Mouse (Mus musculus) layer of hippocampus, adult 8-10 months (tissue): ENCODE results near the gene Acad10. TPM values are rescaled to one million over a fixed set of nuclear protein-coding genes. Genes with fewer than 3 reads are reported as not detected.

Experiments
- total RNA-seq, 4 experiments: library from RNA; stranded (reverse); gene quantifications; 2 replicates each; pipeline ENCODE4 v1.2.4; 2022

Acad10 gene
- total RNA-seq, 4 experiments from 2014 or later, result 4.5 to 6.8 (median 5.2) TPM

Other genes starting within 250 kb of the Acad10 start
- 1 to 10 TPM; 7.2 to 9.5 (median 8.5) TPM for gene Tmem116, start 208.6 kb downstream of the Acad10 start, total RNA-seq
- gene Erp29, start 208.0 kb downstream of the Acad10 start, total RNA-seq, result 100 to 1,000 TPM; 138 to 165 (median 145) TPM
- gene Adam1b, start 157.1 kb downstream of the Acad10 start, total RNA-seq, result not detected
- 10 to 100 TPM; 14.9 to 27.6 (median 19.2) TPM for gene Adam1a, start 115.0 kb downstream of the Acad10 start, total RNA-seq
- gene Gm42878, start 115.0 kb downstream of the Acad10 start, total RNA-seq, result 1 to 10 TPM in 1 of 4 experiments, not detected in 3; 1.5 TPM
- 10 to 100 TPM; 68.7 to 83.4 (median 75.2) TPM for gene Mapkapk5, start 114.6 kb downstream of the Acad10 start, total RNA-seq
- gene Aldh2, start 66.7 kb downstream of the Acad10 start, total RNA-seq, result 100 to 1,000 TPM; 140 to 151 (median 146) TPM
- 1 to 10 TPM; 4.9 to 8.7 (median 7.0) TPM for gene Acad12, start 41.6 kb downstream of the Acad10 start, total RNA-seq
- 10 to 100 TPM; 64.3 to 67.7 (median 67.4) TPM for gene Brap, start within 50 bp of the Acad10 start, total RNA-seq
- 100 to 1,000 TPM; 190 to 238 (median 231) TPM for gene Atxn2, start 50.8 kb upstream of the Acad10 start, total RNA-seq
- gene Sh2b3, start 177.1 kb upstream of the Acad10 start, total RNA-seq, result 10 to 100 TPM; 19.6 to 21.6 (median 20.4) TPM
- gene Pheta1, start 188.5 kb upstream of the Acad10 start, total RNA-seq, result 1 to 10 TPM; 8.7 to 9.8 (median 9.0) TPM